In genomic region chr16:62854191-62855068, GRCm38 (mm10) we compare ENCODE assay signal across 8 mouse cellular contexts. TPM values are rescaled to one million over a fixed set of nuclear protein-coding genes. Genes with fewer than 3 reads are reported as not detected.
DNase-seq lines count a peak whose midpoint lies in the region; ATAC-seq and TF ChIP-seq lines count a peak whose summit lies in the region.

Gene Pros1, plus strand, starts transcription at chr16:62854307.

- TF ChIP-seq CTCF in testis, adult 2 months (IDR thresholded peaks at IDR 0.05; ENCODE audit: control insufficient read depth, insufficient read depth, insufficient replicate concordance, low read depth, low read length) = no peak

- no peaks in the 10 kb centered on the region for H3K9me3 ChIP-seq in embryonic facial prominence, embryonic 15.5 days (replicated peaks)
- no peaks in the 10 kb centered on the region for H3K9me3 ChIP-seq in heart, embryonic 13.5 days
- no peaks in the 10 kb centered on the region for H3K9me3 ChIP-seq in kidney, embryonic 16.5 days (ENCODE audit: low read length)
- no peaks in the 10 kb centered on the region for H3K9me3 ChIP-seq in liver, embryonic 15.5 days (replicated peaks)
- no peaks in the 10 kb centered on the region for H3K9me3 ChIP-seq in neural tube, embryonic 11.5 days (ENCODE audit: control insufficient read depth, low read length)

- no peaks in the 10 kb centered on the region for H3K27me3 ChIP-seq in embryonic facial prominence, embryonic 15.5 days
- no peaks in the 10 kb centered on the region for H3K27me3 ChIP-seq in heart, embryonic 13.5 days (replicated peaks)
- no peaks in the 10 kb centered on the region for H3K27me3 ChIP-seq in kidney, embryonic 16.5 days (ENCODE audit: insufficient read depth, low read length)
- H3K27me3 ChIP-seq in liver, embryonic 15.5 days = no peaks in the 10 kb centered on the region
- no peaks in the 10 kb centered on the region for H3K27me3 ChIP-seq in neural tube, embryonic 11.5 days (ENCODE audit: control insufficient read depth, insufficient read depth, low read length)
- H3K27me3 ChIP-seq in testis, adult 2 months (ENCODE audit: control insufficient read depth, insufficient read depth, low read length) = no peaks in the 10 kb centered on the region

- no peaks in the 10 kb centered on the region for H3K36me3 ChIP-seq in embryonic facial prominence, embryonic 15.5 days
- no peaks in the 10 kb centered on the region for H3K36me3 ChIP-seq in heart, embryonic 13.5 days
- no peaks in the 10 kb centered on the region for H3K36me3 ChIP-seq in kidney, embryonic 16.5 days (ENCODE audit: insufficient read depth, low read length)
- H3K36me3 ChIP-seq in liver, embryonic 15.5 days (replicated peaks) = no peaks in the 10 kb centered on the region
- no peaks in the 10 kb centered on the region for H3K36me3 ChIP-seq in neural tube, embryonic 11.5 days (ENCODE audit: control insufficient read depth, insufficient read depth, low read length)
- H3K36me3 ChIP-seq in testis, adult 2 months (ENCODE audit: control insufficient read depth, insufficient read depth, low read length) = no peaks in the 10 kb centered on the region

- whole genome bisulfite sequencing in embryonic facial prominence, embryonic 15.5 days = 2% methylated on average over 34 of the region's 42 CpGs
- WGBS in heart, embryonic 13.5 days = 3% methylated on average over 37 of the region's 42 CpGs
- 4% methylated on average over 38 of the region's 42 CpGs for WGBS in kidney, embryonic 16.5 days
- 3% methylated on average over 41 of the region's 42 CpGs for WGBS in liver, embryonic 15.5 days (ENCODE audit: insufficient replicate concordance)
- WGBS in neural tube, embryonic 11.5 days = 5% methylated on average over 36 of the region's 42 CpGs

- H3K27ac ChIP-seq in embryonic facial prominence, embryonic 15.5 days (replicated peaks) = peak within 1 kb of the TSS; percentile 85
- peak within 1 kb of the TSS; percentile 69 for H3K27ac ChIP-seq in heart, embryonic 13.5 days (replicated peaks)
- peak within 1 kb of the TSS; percentile 54 for H3K27ac ChIP-seq in kidney, embryonic 16.5 days (ENCODE audit: low read length)
- peak within 1 kb of the TSS; percentile 53; the same call in 1 of the 2 replicates for H3K27ac ChIP-seq in liver, embryonic 15.5 days (replicated peaks)
- no peak within 1 kb of the TSS; the same call in 1 of the 2 replicates for H3K27ac ChIP-seq in neural tube, embryonic 11.5 days (ENCODE audit: low read depth, low read length)
- H3K27ac ChIP-seq in testis, adult 2 months (ENCODE audit: control insufficient read depth, insufficient read depth, low read depth, low read length) = peak within 1 kb of the TSS; percentile 71

- H3K4me1 ChIP-seq in embryonic facial prominence, embryonic 15.5 days = peaks cover 5% of the 10 kb centered on the region; the same call in 1 of the 2 replicates
- peaks cover 11% of the 10 kb centered on the region; the same call in 1 of the 2 replicates for H3K4me1 ChIP-seq in heart, embryonic 13.5 days
- peaks cover 2% of the 10 kb centered on the region; the same call in 1 of the 2 replicates for H3K4me1 ChIP-seq in kidney, embryonic 16.5 days (ENCODE audit: insufficient read depth, low read length)
- H3K4me1 ChIP-seq in liver, embryonic 15.5 days (replicated peaks) = peaks cover 12% of the 10 kb centered on the region; the same call in 1 of the 2 replicates
- H3K4me1 ChIP-seq in neural tube, embryonic 11.5 days (ENCODE audit: control insufficient read depth, insufficient read depth, low read length) = no peaks in the 10 kb centered on the region
- H3K4me1 ChIP-seq in testis, adult 2 months (ENCODE audit: control insufficient read depth, insufficient read depth, low read length) = no peaks in the 10 kb centered on the region

- peak within 1 kb of the TSS; percentile 74 for H3K4me2 ChIP-seq in embryonic facial prominence, embryonic 15.5 days (replicated peaks)
- H3K4me2 ChIP-seq in heart, embryonic 13.5 days = peak within 1 kb of the TSS; percentile 90
- peak within 1 kb of the TSS; percentile 90 for H3K4me2 ChIP-seq in kidney, embryonic 16.5 days (replicated peaks; ENCODE audit: low read depth, low read length)
- H3K4me2 ChIP-seq in liver, embryonic 15.5 days = peak within 1 kb of the TSS; percentile 86
- H3K4me2 ChIP-seq in neural tube, embryonic 11.5 days (ENCODE audit: low read depth) = peak within 1 kb of the TSS; percentile 84

- H3K4me3 ChIP-seq in embryonic facial prominence, embryonic 15.5 days (replicated peaks) = peak within 1 kb of the TSS; percentile 66
- peak within 1 kb of the TSS; percentile 73 for H3K4me3 ChIP-seq in heart, embryonic 13.5 days
- peak within 1 kb of the TSS; percentile 69 for H3K4me3 ChIP-seq in kidney, embryonic 16.5 days (ENCODE audit: low read length)
- peak within 1 kb of the TSS; percentile 62 for H3K4me3 ChIP-seq in liver, embryonic 15.5 days (replicated peaks)
- peak within 1 kb of the TSS; percentile 55 for H3K4me3 ChIP-seq in neural tube, embryonic 11.5 days (ENCODE audit: low read depth, low read length)
- H3K4me3 ChIP-seq in testis, adult 2 months (ENCODE audit: control insufficient read depth, low read depth, low read length) = peak within 1 kb of the TSS; percentile 77

- DNase-seq in spleen, adult 18-20 months = peak; percentile 16 to 33
- DNase-seq in spleen, adult 12 weeks (ENCODE audit: low spot score) = no peak
- DNase-seq in neural tube, embryonic 11.5 days (ENCODE audit: low spot score) = peak; percentile 76

- H3K9ac ChIP-seq in embryonic facial prominence, embryonic 15.5 days = peak within 1 kb of the TSS; percentile 83
- H3K9ac ChIP-seq in heart, embryonic 13.5 days = peak within 1 kb of the TSS; percentile 92
- H3K9ac ChIP-seq in kidney, embryonic 16.5 days (replicated peaks; ENCODE audit: low read length) = peak within 1 kb of the TSS; percentile 83
- peak within 1 kb of the TSS; percentile 61 for H3K9ac ChIP-seq in liver, embryonic 15.5 days
- H3K9ac ChIP-seq in neural tube, embryonic 11.5 days (ENCODE audit: low read length) = peak within 1 kb of the TSS; percentile 76

- ATAC-seq in embryonic facial prominence, embryonic 15.5 days (ENCODE audit: insufficient number of reproducible peaks, low FRiP score, low TSS enrichment, low read depth) = peak; percentile 92
- ATAC-seq in heart, embryonic 13.5 days (ENCODE audit: extremely low read depth, insufficient number of reproducible peaks, low FRiP score, low TSS enrichment) = peak; percentile 86
- ATAC-seq in kidney, embryonic 16.5 days (ENCODE audit: low FRiP score, low TSS enrichment) = peak; percentile 98
- peak; percentile 88 for ATAC-seq in liver, embryonic 15.5 days (ENCODE audit: insufficient read depth)
- peak; percentile 86 for ATAC-seq in neural tube, embryonic 11.5 days (ENCODE audit: insufficient read depth, low FRiP score, low TSS enrichment)

- TF ChIP-seq POLR2A in testis, adult 2 months (IDR thresholded peaks at IDR 0.05; ENCODE audit: control insufficient read depth, low read depth, low read length) = peak; percentile 60; the same call in 1 of the 2 replicates

RNA-seq across cellular contexts. Expression of gene Pros1, which starts in this region (rescaled TPM):
- 58.4 and 60.0 TPM in 2 replicates for polyA plus RNA-seq in embryonic facial prominence, embryonic 15.5 days (2015; fragmentation: Nextera tagmentation; extraction: Ambion mirVana)
- polyA plus RNA-seq in heart, embryonic 13.5 days (2015; fragmentation: Nextera tagmentation; extraction: Ambion mirVana) = 15.0 and 16.0 TPM in 2 replicates
- polyA plus RNA-seq in kidney, embryonic 16.5 days (2015; fragmentation: Nextera tagmentation; extraction: Ambion mirVana) = 34.7 and 37.9 TPM in 2 replicates
- polyA plus RNA-seq in liver, embryonic 15.5 days (2015; fragmentation: Nextera tagmentation; extraction: Ambion mirVana) = 11.4 and 12.1 TPM in 2 replicates
- 24.9 and 27.3 TPM in 2 replicates for polyA plus RNA-seq in neural tube, embryonic 11.5 days (2014; fragmentation: Nextera tagmentation; extraction: Ambion mirVana)
- 6.9 and 8.9 TPM in 2 replicates for polyA plus RNA-seq in testis, adult 2 months (2012; rRNA removed)
